Mouse (Mus musculus) megakaryocyte, embryonic 14.5 days (primary cell): Measurements from ENCODE around the gene Blvra.

ENCODE experiments used
- FLI1 ChIP-seq: IDR thresholded peaks from 2 replicates; pipeline ENCODE4 v1.6.1; 2012; ENCODE audit warnings: low read length, inconsistent platforms, mixed read lengths
- GATA1 ChIP-seq: IDR thresholded peaks from 3 replicates; pipeline ENCODE4 v1.6.1; 2012; ENCODE audit warnings: mixed read lengths, low read length, inconsistent platforms, borderline replicate concordance

GRCm38 (mm10) chr2:127074116-127074515 lies 3.7 kb downstream of the Blvra start:
- no peak for TF ChIP-seq GATA1
- no peak for TF ChIP-seq FLI1
